Mouse (Mus musculus) G1E-ER4 (cell line): ENCODE data around the gene Mthfd1l. TPM values are rescaled to one million over a fixed set of nuclear protein-coding genes. Genes with fewer than 3 reads are reported as not detected.

ENCODE experiments used
- GATA1 ChIP-seq: IDR thresholded peaks from one replicate; pipeline ENCODE4 v1.8.0; 2012; ENCODE audit warnings: low read length, inconsistent platforms
- polyA plus RNA-seq: library from polyadenylated mRNA; stranded (reverse); fragments of >175 nt; gene quantifications from 2 replicates; pipeline ENCODE4 v1.2.3, GENCODE M21; 2012

Gene Mthfd1l
- polyA plus RNA-seq, 1 experiment, result 74.5 TPM

DNA sequence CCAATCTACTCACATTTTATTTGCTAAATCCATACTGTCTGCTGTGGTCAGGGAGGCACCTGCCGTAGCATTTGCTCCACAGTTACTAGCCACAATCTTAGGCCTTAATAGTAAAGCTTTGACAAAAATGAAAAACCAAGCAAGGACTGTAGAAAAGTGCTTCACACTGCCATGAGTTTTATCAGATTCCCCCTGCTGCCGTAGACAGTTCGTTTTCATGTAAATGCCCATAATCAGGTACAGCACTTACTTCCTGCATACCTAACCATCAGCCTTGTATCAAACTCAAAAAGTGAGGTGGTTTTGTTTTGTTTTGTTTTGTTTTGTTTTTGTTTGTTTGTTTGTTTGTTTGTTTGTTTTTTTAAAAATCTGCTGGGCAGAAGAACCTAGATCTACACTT is 84.5 kb downstream of the Mthfd1l start:
- no peak for TF ChIP-seq GATA1

- no peak for TF ChIP-seq GATA1
These were observed 84.9 kb downstream of the Mthfd1l start for GRCm38 (mm10) chr10:4057832-4058231.

DNA sequence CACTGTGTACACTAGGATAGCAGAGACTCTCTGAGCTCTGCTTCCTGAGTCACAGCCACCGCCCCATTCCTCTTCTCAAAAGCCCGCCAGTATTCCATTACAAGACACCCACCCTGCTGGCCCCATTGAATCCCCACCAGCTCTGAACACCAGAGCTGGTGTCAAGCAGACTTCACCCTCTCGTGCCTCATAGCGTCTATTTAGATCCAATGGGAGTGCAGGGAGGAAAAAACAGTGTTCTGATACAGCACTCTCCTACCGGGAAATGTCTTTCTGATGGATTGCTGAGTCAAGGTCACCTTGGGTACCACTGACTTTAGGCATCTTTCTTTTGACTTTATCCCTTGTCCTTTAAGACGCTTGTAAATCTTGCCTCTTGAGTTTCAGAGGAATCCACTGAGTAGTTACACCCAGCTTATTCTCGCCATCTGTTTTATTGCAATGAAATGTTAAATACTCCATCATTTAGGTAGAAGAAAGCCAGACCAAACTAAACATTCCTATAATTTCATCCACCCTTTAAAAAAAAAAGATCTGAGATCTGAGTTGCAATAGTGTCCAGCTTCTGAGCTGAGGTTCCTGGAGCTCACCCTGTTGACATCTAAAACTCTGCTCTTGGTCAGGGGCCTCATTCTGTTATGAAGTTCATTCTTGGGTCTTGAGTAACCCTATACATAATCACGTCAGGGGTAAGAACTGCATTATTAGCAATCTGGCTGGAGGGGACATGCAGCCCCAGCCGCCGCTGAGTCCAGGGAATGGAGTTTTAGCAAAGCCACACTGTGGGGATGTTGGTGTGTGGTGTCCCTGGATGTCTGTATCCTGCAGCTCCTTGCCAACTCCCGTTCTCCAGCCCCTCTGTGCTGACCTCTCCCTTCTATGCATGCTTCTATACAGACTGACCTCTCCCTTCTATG is 88.4 kb downstream of the Mthfd1l start:
- TF ChIP-seq GATA1, result no peak

- no peak for TF ChIP-seq GATA1
These were observed 90.6 kb downstream of the Mthfd1l start for GRCm38 (mm10) chr10:4063537-4063936.

GRCm38 (mm10) chr10:4065295-4066084 is 92.6 kb downstream of the Mthfd1l start:
- no peak for TF ChIP-seq GATA1

GRCm38 (mm10) chr10:4069258-4069826 is 96.4 kb downstream of the Mthfd1l start:
- no peak for TF ChIP-seq GATA1

- TF ChIP-seq GATA1, result no peak
These were observed 97.1 kb downstream of the Mthfd1l start for GRCm38 (mm10) chr10:4070061-4070460.

- no peak for TF ChIP-seq GATA1
These were observed 98.3 kb downstream of the Mthfd1l start for GRCm38 (mm10) chr10:4071069-4071844.

GRCm38 (mm10) chr10:4071845-4072345 is 99.0 kb downstream of the Mthfd1l start:
- TF ChIP-seq GATA1, result no peak

- TF ChIP-seq GATA1, result no peak
These were observed 105.4 kb downstream of the Mthfd1l start for GRCm38 (mm10) chr10:4078220-4078840.

DNA sequence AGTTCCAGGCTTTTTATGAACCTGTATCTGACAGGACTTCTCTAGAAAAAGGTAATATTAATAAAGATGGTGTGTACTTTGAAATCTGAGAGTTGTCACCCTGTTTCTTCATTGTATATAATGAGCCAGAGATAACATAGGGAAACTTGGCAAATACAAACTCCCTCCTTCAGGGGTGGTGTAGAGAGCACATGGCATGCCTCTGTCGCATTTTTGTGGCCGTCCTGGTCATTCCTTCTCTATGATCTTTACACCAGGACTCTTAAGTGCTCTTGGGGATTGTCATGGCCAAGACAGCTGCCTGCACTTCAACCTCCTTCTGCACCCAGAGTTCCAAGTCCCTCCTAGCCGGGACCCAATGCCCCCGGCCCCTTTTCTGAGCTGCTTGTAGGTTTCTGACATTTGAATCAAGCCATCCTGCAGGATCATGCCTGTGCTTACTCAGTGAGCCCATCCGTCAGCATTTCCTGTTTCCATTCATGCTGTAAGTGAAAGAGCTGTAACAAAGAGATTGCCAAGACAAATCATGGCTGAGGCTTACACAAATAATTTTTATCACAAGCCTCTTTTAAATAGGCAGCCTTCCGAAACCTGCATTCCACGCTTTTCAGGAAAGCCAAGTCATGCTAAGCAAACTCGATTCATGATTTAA is 106.2 kb downstream of the Mthfd1l start:
- TF ChIP-seq GATA1, result no peak

DNA sequence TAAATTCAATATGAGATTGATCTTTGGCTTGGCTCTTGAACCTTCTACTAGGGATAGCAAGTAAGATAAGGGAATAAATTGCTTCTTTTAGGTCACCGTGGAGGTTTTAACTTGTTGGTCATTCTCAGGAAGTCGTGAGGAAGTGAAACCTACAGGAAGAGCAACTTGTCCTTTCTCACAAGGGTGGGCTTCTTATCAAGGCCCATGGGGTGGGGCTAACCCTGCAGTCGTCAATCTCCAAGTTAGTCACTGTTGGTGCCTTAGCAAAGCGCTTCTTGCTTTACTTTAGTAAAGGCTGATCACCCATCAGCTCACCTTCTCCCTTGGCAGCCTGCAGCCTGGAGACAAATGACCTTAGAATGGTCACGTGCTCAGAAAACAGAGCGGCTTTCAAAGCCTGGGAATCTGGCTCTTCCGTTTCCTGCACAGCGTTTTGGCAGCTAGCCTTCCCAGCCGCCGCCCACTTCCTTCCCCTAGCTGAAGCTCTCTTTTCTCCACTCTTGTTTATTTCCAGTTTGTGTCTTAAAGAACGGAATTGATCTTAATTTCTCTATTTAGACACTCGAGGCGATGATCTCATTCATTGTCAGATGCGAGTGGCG is 106.8 kb downstream of the Mthfd1l start:
- TF ChIP-seq GATA1, result no peak

GRCm38 (mm10) chr10:4083609-4084008 is 110.7 kb downstream of the Mthfd1l start:
- TF ChIP-seq GATA1, result no peak

GRCm38 (mm10) chr10:4084907-4085306 is 112.0 kb downstream of the Mthfd1l start:
- TF ChIP-seq GATA1, result no peak
